Mouse (Mus musculus) cortical plate, adult 2 months (tissue): ENCODE measurements around the gene BC004004.

Experiments
- CTCF ChIP-seq: fragments of 200-500 bp; IDR thresholded peaks from 2 replicates; pipeline ENCODE4 v1.5.1; 2011; ENCODE audit warnings: mild to moderate bottlenecking, control low read depth, low read length; ENCODE audit not compliant: insufficient read depth; ENCODE audit errors: extremely low read depth
- POLR2A ChIP-seq: fragments of 200-500 bp; IDR thresholded peaks from 2 replicates; pipeline ENCODE4 v1.6.1; 2011; ENCODE audit warnings: mild to moderate bottlenecking, low read length, control low read depth; ENCODE audit not compliant: insufficient read depth; ENCODE audit errors: extremely low read depth

DNA sequence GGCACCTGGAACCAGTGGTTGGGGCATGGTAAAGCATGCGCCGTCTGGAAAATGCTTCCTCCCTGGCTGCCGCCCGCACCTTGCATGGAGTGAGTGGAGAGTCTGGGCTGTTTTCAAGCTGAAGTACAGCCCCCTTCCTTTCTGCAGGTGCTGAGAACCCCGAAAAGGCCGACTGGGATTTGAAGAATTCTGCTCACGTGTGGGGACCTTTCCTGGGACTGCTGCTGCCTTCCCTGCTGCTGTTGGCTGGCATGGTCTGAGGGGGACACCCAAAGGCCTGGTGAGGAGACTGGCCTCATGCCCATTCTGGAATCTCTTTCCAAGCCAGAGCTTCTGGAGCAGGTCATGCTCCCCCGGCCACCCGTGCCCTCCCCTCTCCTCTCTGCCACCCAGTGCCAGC lies 59.1 kb downstream of the BC004004 start:
- TF ChIP-seq CTCF (no peak), POLR2A (no peak)
